Mouse (Mus musculus): ENCODE measurements around the gene Ugt1a6a. TPM values are rescaled to one million over a fixed set of nuclear protein-coding genes. Genes with fewer than 3 reads are reported as not detected.

The Ugt1a6a gene
- polyA plus RNA-seq, 1 experiment from 2014 or later: 3.7 TPM

DNA sequence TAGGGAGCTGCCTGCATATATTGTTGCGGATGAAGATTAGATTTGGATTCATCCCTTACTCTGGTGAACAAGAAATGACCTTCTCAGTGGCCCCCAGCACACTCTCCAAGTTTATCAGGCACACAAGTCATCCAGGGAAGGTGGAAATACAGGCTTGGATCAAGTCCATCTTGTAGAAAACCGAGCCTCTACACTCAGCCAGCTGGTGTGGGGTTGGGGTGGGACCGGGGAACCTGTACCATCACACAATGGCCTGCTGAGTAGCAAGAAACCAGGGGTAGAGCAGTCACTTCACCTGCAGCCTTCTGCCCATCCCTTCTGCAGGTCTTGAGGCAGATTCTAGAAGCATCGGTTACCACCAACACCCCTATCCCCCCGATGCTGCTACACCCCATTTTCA lies 100.0 kb downstream of the Ugt1a6a start:
- 50% methylated on average over 5 of the region's 5 CpGs for WGBS
- no peak overlapping the region for H3K9ac ChIP-seq
- H3K4me3 ChIP-seq: no peak overlapping the region
- no peak overlapping the region for H3K4me2 ChIP-seq
- no peaks in the 10 kb centered on the region for H3K27me3 ChIP-seq
- peaks cover 95% of the 10 kb centered on the region for H3K9me3 ChIP-seq
- H3K4me1 ChIP-seq (replicated peaks): no peaks in the 10 kb centered on the region
- no peak overlapping the region for H3K27ac ChIP-seq (replicated peaks)
- H3K36me3 ChIP-seq: no peaks in the 10 kb centered on the region
- no peak for ATAC-seq (ENCODE audit: low FRiP score, low read depth)

DNA sequence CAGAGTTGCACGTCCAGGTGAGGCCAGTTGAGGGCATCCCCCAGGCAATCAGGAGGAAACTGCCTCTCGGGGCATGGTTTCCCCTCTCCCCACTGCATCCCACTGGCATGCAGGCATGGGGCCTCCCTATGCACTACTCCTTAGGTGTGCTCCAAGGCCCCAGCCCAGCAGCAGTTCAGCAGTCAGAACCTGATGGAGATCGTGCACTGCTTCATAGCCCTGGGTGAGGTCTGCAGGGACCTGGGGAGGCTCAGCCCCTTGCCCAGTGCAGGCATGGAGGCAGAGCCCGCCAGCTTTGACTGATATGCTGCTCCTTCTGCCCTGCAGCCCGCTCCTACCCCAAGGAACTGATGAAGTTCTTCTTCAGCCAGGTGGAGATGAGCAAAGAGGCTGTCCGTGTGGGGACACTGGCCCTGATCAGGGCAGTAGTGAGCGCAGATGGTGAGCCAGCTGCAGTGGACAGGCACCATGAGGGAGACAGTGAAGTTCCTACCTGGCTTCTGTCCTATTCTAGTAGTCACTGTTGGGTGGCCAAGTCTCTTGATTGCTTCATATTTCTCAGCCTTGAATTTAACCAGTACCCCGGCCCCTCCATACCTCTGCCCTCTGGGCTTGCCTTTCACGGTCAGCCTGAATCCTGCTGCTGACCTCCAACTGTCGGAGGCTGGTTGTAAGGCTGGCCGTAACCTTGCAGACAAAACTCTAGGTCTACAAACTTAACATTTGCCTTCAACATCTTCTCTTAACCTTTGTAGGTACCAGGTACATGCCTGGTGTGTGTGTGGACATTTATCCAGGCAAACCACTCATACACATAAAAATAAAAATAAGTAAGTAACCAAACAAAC lies 100.7 kb downstream of the Ugt1a6a start:
- H3K9me3 ChIP-seq: peaks cover 95% of the 10 kb centered on the region
- 68% methylated on average over 11 of the region's 11 CpGs for WGBS
- H3K4me3 ChIP-seq: no peak overlapping the region
- no peaks in the 10 kb centered on the region for H3K36me3 ChIP-seq
- H3K27me3 ChIP-seq: no peaks in the 10 kb centered on the region
- no peak overlapping the region for H3K27ac ChIP-seq (replicated peaks)
- ATAC-seq (ENCODE audit: low FRiP score, low read depth): no peak
- no peak overlapping the region for H3K4me2 ChIP-seq
- H3K9ac ChIP-seq: no peak overlapping the region
- no peaks in the 10 kb centered on the region for H3K4me1 ChIP-seq (replicated peaks)

DNA sequence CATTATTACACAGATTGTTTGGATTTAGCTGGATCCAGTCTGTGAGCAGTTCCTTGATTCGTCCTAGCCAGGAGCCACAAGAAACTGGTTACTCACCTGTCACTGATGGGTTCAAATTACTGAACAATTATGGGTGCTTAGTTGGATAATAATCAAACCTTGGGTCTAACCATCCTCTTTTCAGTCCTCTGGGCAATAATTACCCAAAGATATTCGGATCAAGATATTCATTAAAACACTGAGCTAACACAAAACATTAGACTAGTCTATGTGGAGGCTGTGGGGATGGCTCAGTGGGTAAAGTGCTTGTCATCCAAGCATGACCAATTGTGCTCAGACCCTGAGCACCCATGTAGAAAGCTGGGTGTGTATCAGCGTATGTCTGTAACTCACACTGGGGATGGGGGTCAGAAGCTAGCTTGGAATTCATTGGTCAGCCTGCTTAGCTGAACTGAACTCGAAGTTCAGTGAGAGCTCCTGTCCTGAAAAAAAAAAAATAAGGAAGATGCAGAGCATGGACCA lies 101.3 kb downstream of the Ugt1a6a start:
- Histone ChIP-seq H3K9ac (no peak overlapping the region), H3K27me3 (no peaks in the 10 kb centered on the region), H3K4me2 (no peak overlapping the region), H3K4me1 (replicated peaks) (no peaks in the 10 kb centered on the region), H3K27ac (replicated peaks) (no peak overlapping the region), H3K36me3 (no peaks in the 10 kb centered on the region), H3K9me3 (peaks cover 95% of the 10 kb centered on the region), H3K4me3 (no peak overlapping the region)
- 64% methylated on average over 4 of the region's 4 CpGs for WGBS
- ATAC-seq (ENCODE audit: low FRiP score, low read depth): no peak

- no peaks in the 10 kb centered on the region for H3K36me3 ChIP-seq
- no peak for ATAC-seq (ENCODE audit: low FRiP score, low read depth)
- H3K9ac ChIP-seq: no peak overlapping the region
- H3K9me3 ChIP-seq: peaks cover 92% of the 10 kb centered on the region
- 82% methylated on average over 5 of the region's 5 CpGs for WGBS
- no peaks in the 10 kb centered on the region for H3K4me1 ChIP-seq (replicated peaks)
- H3K27ac ChIP-seq (replicated peaks): no peak overlapping the region
- no peaks in the 10 kb centered on the region for H3K27me3 ChIP-seq
- H3K4me2 ChIP-seq: no peak overlapping the region
- no peak overlapping the region for H3K4me3 ChIP-seq
These were observed 102.7 kb downstream of the Ugt1a6a start for GRCm38 (mm10) chr1:88237311-88237710.

DNA sequence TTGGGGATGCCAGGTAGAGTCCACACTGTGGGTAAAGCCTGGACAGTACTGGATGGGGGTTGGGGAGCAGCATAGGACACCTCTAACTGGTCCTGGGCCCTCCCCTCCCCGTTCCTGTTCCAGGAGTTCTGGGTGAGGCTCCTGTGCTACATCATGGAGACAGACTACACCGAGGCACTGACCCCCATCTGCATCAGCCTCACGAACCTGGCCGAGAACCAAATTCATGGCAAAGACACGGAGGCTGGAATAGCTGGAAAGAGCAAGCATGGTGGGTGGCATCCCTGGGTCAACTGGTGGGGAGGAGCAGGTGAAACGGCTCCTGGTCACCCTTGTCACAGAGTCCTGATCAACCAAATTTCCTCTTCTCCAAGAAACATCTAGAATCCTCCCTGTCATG lies 104.2 kb downstream of the Ugt1a6a start:
- Histone ChIP-seq H3K27me3 (no peaks in the 10 kb centered on the region), H3K4me3 (no peak overlapping the region), H3K36me3 (no peaks in the 10 kb centered on the region), H3K4me2 (no peak overlapping the region), H3K9me3 (peaks cover 87% of the 10 kb centered on the region), H3K9ac (no peak overlapping the region), H3K27ac (replicated peaks) (no peak overlapping the region), H3K4me1 (replicated peaks) (no peaks in the 10 kb centered on the region)
- ATAC-seq (ENCODE audit: low FRiP score, low read depth): no peak
- 83% methylated on average over 6 of the region's 6 CpGs for WGBS

DNA sequence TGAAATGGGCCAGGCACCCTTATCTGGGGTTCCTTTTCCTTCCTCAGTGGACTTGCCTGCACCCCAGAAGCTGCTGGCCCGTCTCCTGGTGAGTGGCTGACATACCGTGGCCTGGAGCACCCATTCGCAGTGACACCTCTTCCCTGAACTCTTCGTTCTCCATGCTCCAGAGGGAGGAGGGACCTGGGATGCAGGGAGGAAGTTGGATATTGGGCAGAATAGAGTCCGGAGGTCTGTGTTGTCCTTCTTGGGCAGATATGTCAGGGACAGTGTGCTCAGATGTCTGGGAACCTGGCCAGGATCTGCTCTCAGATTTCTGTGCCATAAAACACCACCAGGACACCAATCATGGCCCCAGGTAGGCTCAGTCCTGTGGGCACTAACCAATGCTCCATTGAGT lies 105.5 kb downstream of the Ugt1a6a start:
- H3K27me3 ChIP-seq: no peaks in the 10 kb centered on the region
- H3K4me3 ChIP-seq: no peak overlapping the region
- H3K27ac ChIP-seq (replicated peaks): no peak overlapping the region
- H3K9me3 ChIP-seq: peaks cover 87% of the 10 kb centered on the region
- 76% methylated on average over 5 of the region's 5 CpGs for WGBS
- H3K36me3 ChIP-seq: no peaks in the 10 kb centered on the region
- no peaks in the 10 kb centered on the region for H3K4me1 ChIP-seq (replicated peaks)
- H3K4me2 ChIP-seq: no peak overlapping the region
- ATAC-seq (ENCODE audit: low FRiP score, low read depth): no peak
- H3K9ac ChIP-seq: no peak overlapping the region

DNA sequence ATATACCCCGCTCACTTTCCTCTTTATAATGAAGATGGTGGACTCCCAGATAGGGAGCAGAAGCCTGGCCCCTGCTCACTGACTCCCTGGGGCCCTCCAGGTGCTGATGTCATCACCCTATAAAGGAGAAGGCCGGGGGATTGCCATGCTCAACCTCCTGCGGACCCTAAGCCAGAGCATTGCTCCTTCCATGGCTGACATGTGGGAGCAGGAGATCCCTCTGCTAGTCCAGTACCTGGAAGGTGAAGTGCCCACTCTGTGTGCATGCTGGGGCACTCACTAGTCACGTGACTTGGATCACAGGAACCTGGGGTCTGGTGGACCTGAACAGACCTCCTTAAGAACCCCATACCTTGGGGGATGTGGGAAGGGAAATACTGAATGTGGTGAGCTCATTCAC lies 106.0 kb downstream of the Ugt1a6a start:
- Histone ChIP-seq H3K4me1 (replicated peaks) (no peaks in the 10 kb centered on the region), H3K9me3 (peaks cover 87% of the 10 kb centered on the region), H3K27me3 (no peaks in the 10 kb centered on the region), H3K9ac (no peak overlapping the region), H3K36me3 (no peaks in the 10 kb centered on the region), H3K4me2 (no peak overlapping the region), H3K4me3 (no peak overlapping the region), H3K27ac (replicated peaks) (no peak overlapping the region)
- ATAC-seq (ENCODE audit: low FRiP score, low read depth): no peak; the same call in 1 of the 2 replicates
- 73% methylated on average over 4 of the region's 4 CpGs for WGBS

GRCm38 (mm10) chr1:88243861-88244260 lies 109.3 kb downstream of the Ugt1a6a start:
- ATAC-seq (ENCODE audit: low FRiP score, low read depth): no peak
- H3K4me2 ChIP-seq: no peak overlapping the region
- no peaks in the 10 kb centered on the region for H3K4me1 ChIP-seq (replicated peaks)
- no peaks in the 10 kb centered on the region for H3K36me3 ChIP-seq
- H3K4me3 ChIP-seq: no peak overlapping the region
- no peaks in the 10 kb centered on the region for H3K27me3 ChIP-seq
- peaks cover 83% of the 10 kb centered on the region for H3K9me3 ChIP-seq
- WGBS: 68% methylated on average over 5 of the region's 5 CpGs
- no peak overlapping the region for H3K9ac ChIP-seq
- no peak overlapping the region for H3K27ac ChIP-seq (replicated peaks)

GRCm38 (mm10) chr1:88245881-88246280 lies 111.3 kb downstream of the Ugt1a6a start:
- H3K4me3 ChIP-seq: no peak overlapping the region
- 78% methylated on average over 6 of the region's 6 CpGs for WGBS
- H3K9me3 ChIP-seq: peaks cover 83% of the 10 kb centered on the region
- ATAC-seq (ENCODE audit: low FRiP score, low read depth): no peak
- H3K9ac ChIP-seq: no peak overlapping the region
- H3K4me2 ChIP-seq: no peak overlapping the region
- no peaks in the 10 kb centered on the region for H3K4me1 ChIP-seq (replicated peaks)
- H3K27me3 ChIP-seq: no peaks in the 10 kb centered on the region
- no peak overlapping the region for H3K27ac ChIP-seq (replicated peaks)
- no peaks in the 10 kb centered on the region for H3K36me3 ChIP-seq

DNA sequence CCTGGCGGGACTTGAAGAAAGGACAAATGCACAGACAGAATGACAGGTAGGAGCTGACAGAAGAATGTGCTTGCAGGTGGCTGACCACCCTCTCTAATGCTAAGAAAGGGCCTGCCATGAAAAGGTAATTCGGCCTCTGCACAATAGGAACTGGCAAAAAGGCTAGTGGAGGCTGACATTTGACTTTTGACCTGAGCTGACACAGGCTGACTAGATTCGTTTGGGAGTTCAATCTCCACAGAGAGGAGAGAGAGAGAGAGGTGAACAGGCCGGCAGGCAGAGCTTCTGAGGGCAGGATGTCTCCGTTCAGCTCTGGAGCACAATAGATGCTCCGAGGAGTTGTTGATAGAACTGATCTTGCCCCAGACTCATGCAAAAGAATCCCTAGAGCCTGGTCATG lies 111.8 kb downstream of the Ugt1a6a start:
- Histone ChIP-seq H3K4me2 (no peak overlapping the region), H3K9me3 (peaks cover 86% of the 10 kb centered on the region), H3K4me1 (replicated peaks) (no peaks in the 10 kb centered on the region), H3K4me3 (no peak overlapping the region), H3K27me3 (no peaks in the 10 kb centered on the region), H3K27ac (replicated peaks) (no peak overlapping the region), H3K36me3 (no peaks in the 10 kb centered on the region), H3K9ac (no peak overlapping the region)
- no peak for ATAC-seq (ENCODE audit: low FRiP score, low read depth)
- WGBS: 45% methylated on average over 6 of the region's 6 CpGs

- WGBS: 55% methylated on average over 2 of the region's 2 CpGs
- H3K4me3 ChIP-seq: no peak overlapping the region
- no peak for ATAC-seq (ENCODE audit: low FRiP score, low read depth)
- no peak overlapping the region for H3K9ac ChIP-seq
- no peaks in the 10 kb centered on the region for H3K27me3 ChIP-seq
- H3K9me3 ChIP-seq: peaks cover 80% of the 10 kb centered on the region
- H3K27ac ChIP-seq (replicated peaks): no peak overlapping the region
- H3K36me3 ChIP-seq: no peaks in the 10 kb centered on the region
- no peak overlapping the region for H3K4me2 ChIP-seq
- no peaks in the 10 kb centered on the region for H3K4me1 ChIP-seq (replicated peaks)
These were observed 113.1 kb downstream of the Ugt1a6a start for GRCm38 (mm10) chr1:88247660-88248059.

GRCm38 (mm10) chr1:88248658-88249057 lies 114.0 kb downstream of the Ugt1a6a start:
- WGBS: 73% methylated on average over 4 of the region's 4 CpGs
- H3K27ac ChIP-seq (replicated peaks): no peak overlapping the region
- no peak for ATAC-seq (ENCODE audit: low FRiP score, low read depth)
- H3K27me3 ChIP-seq: no peaks in the 10 kb centered on the region
- no peaks in the 10 kb centered on the region for H3K36me3 ChIP-seq
- no peak overlapping the region for H3K4me3 ChIP-seq
- no peaks in the 10 kb centered on the region for H3K4me1 ChIP-seq (replicated peaks)
- no peak overlapping the region for H3K9ac ChIP-seq
- H3K4me2 ChIP-seq: no peak overlapping the region
- H3K9me3 ChIP-seq: peaks cover 78% of the 10 kb centered on the region

DNA sequence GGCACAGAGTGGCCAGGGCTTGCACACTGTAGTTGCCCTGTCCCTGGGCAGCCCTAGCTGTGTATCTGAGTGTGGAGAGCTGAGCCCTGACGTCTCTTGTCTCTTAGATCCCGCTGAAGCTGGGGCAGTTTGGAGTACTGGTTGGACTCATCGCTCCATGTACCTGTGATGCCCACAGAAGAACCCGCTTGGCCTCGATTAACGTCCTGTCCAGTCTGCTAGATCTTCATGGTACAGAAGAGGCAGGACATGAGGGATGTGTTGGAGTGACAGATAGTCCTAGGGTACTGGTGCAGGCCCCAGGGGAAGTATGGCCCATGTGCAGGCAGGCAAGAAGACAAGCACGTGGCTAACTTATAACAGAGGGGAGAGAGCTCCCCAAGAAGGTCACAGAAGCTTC lies 115.0 kb downstream of the Ugt1a6a start:
- Histone ChIP-seq H3K36me3 (no peaks in the 10 kb centered on the region), H3K9me3 (peaks cover 78% of the 10 kb centered on the region), H3K27me3 (no peaks in the 10 kb centered on the region), H3K4me1 (replicated peaks) (no peaks in the 10 kb centered on the region), H3K4me2 (no peak overlapping the region), H3K4me3 (no peak overlapping the region), H3K9ac (no peak overlapping the region), H3K27ac (replicated peaks) (no peak overlapping the region)
- 81% methylated on average over 7 of the region's 7 CpGs for WGBS
- no peak for ATAC-seq (ENCODE audit: low FRiP score, low read depth)

All from hindbrain, embryonic 15.5 days (tissue).